Mouse (Mus musculus): Measurements from ENCODE around the gene Smim8. TPM values are rescaled to one million over a fixed set of nuclear protein-coding genes. Genes with fewer than 3 reads are reported as not detected.

Smim8 gene
- 10.0 and 10.7 TPM in 2 replicates for polyA plus RNA-seq (2012; rRNA removed)

GRCm38 (mm10) chr4:34777677-34778527, at the start of gene Smim8:
TSS of gene Smim8 (minus strand) at chr4:34778423.

GRCm38 (mm10) chr4:34756163-34756562, 22.1 kb downstream of the Smim8 start, which contains the start of gene Gm136:
TSS of gene Gm136 (minus strand) at chr4:34756263.

GRCm38 (mm10) chr4:34729851-34730341, 48.3 kb downstream of the Smim8 start, which contains the start of gene Cfap206:
TSS of gene Cfap206 (minus strand) at chr4:34730206.

Other genes starting within 250 kb of the Smim8 start
- 28.8 and 29.1 TPM in 2 replicates for gene Akirin2, start 227.5 kb downstream of the Smim8 start, polyA plus RNA-seq (2012; rRNA removed)
- gene Orc3, start 163.5 kb downstream of the Smim8 start, polyA plus RNA-seq (2012; rRNA removed) = 21.9 and 25.6 TPM in 2 replicates
- 17.3 and 18.6 TPM in 2 replicates for gene Rars2, start 163.5 kb downstream of the Smim8 start, polyA plus RNA-seq (2012; rRNA removed)
- gene Slc35a1, start 91.0 kb downstream of the Smim8 start, polyA plus RNA-seq (2012; rRNA removed) = 8.0 and 9.5 TPM in 2 replicates
- not detected in 2 replicates for gene Cfap206, start 48.2 kb downstream of the Smim8 start, polyA plus RNA-seq (2012; rRNA removed)
- not detected in 2 replicates for gene Gm136, start 22.2 kb downstream of the Smim8 start, polyA plus RNA-seq (2012; rRNA removed)
- gene Zfp292, start 104.5 kb upstream of the Smim8 start, polyA plus RNA-seq (2012; rRNA removed) = 2.8 and 3.1 TPM in 2 replicates
- gene Cga, start 115.4 kb upstream of the Smim8 start, polyA plus RNA-seq (2012; rRNA removed) = 0.03 TPM in 1 of 2 replicates, not detected in the other

Data from liver, embryonic 14 days (tissue).